Mouse (Mus musculus) CD4-positive, CD25-positive, alpha-beta regulatory T cell, adult 9 weeks (primary cell): ENCODE data around the gene Dusp14. TPM values are rescaled to one million over a fixed set of nuclear protein-coding genes. Genes with fewer than 3 reads are reported as not detected.

ENCODE experiments used
- polyA plus RNA-seq: library from polyadenylated mRNA; unstranded; fragments of 100-300 nt; shearing (Covaris generic); gene quantifications from one replicate; pipeline ENCODE4 v1.2.1, GENCODE M21; 2017

The Dusp14 gene
- 5.0 TPM for polyA plus RNA-seq

DNA sequence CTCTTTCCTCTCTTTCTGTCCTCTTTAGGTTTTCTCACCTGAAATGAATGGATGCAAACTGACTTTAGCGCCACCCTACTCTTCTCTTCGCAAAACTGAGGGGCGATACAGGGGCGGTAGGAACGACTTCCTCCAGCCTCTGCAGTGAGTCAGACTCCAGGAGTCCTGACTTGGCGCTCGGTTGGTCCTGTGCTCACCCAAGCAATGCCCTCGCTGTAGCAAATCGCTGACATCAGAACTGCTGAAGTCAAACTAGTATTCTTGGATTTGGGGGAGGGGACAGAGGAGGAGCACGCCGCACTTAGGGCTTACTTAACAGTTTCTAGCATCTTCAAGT lies at the start of gene Dusp14:
Dusp14 (minus strand) TSS at position 228 of the 337 bp plus-strand sequence.

Other genes with a start within 250 kb of the Dusp14 start
- 0.12 TPM for gene Hnf1b, start 219.2 kb downstream of the Dusp14 start, polyA plus RNA-seq
- 69.4 TPM for gene Ddx52, start 127.2 kb downstream of the Dusp14 start, polyA plus RNA-seq
- gene Synrg, start 104.8 kb downstream of the Dusp14 start, polyA plus RNA-seq = 5.1 TPM
- 9.4 TPM for gene Tada2a, start 60.3 kb upstream of the Dusp14 start, polyA plus RNA-seq
- gene Acaca, start 60.4 kb upstream of the Dusp14 start, polyA plus RNA-seq = 11.0 TPM
- not detected for gene Gm11437, start 98.2 kb upstream of the Dusp14 start, polyA plus RNA-seq